ENCODE assay signal across 8 mouse cellular contexts in genomic region chr10:81335393-81336340, GRCm38 (mm10). TPM values are rescaled to one million over a fixed set of nuclear protein-coding genes. Genes with fewer than 3 reads are reported as not detected.
DNase-seq lines count a peak whose midpoint lies in the region; ATAC-seq lines count a peak whose summit lies in the region.
"Had no signal": no experiment of that assay in that cellular context is flagged by ENCODE, and none has a peak within 500 bp of the region (broad histone marks: within the 10 kb centered on the region; RNA-seq: fewer than 3 reads in every experiment).

No protein-coding gene starts in this region.

- H3K27me3 ChIP-seq in embryonic facial prominence, embryonic 12.5 days = peaks cover 56% of the 10 kb centered on the region
- peaks cover 63% of the 10 kb centered on the region for H3K27me3 ChIP-seq in hindbrain, embryonic 13.5 days
- H3K27me3 ChIP-seq in neural tube, embryonic 12.5 days (replicated peaks) = peaks cover 49% of the 10 kb centered on the region

- peak overlapping the region; percentile 13; the same call in 1 of the 2 replicates for H3K4me2 ChIP-seq in embryonic facial prominence, embryonic 12.5 days (replicated peaks)
- no peak overlapping the region for H3K4me2 ChIP-seq in hindbrain, embryonic 13.5 days
- peak overlapping the region; percentile 22; the same call in 1 of the 2 replicates for H3K4me2 ChIP-seq in neural tube, embryonic 12.5 days (replicated peaks)

- peak overlapping the region; percentile 50 for H3K27ac ChIP-seq in embryonic facial prominence, embryonic 12.5 days
- H3K27ac ChIP-seq in hindbrain, embryonic 13.5 days = no peak overlapping the region
- no peak overlapping the region for H3K27ac ChIP-seq in neural tube, embryonic 12.5 days

- ATAC-seq in embryonic facial prominence, embryonic 12.5 days (ENCODE audit: insufficient number of reproducible peaks, insufficient read depth, low FRiP score, low TSS enrichment) = peak; percentile 47; the same call in 1 of the 2 replicates
- no peak for ATAC-seq in hindbrain, embryonic 13.5 days (ENCODE audit: low FRiP score)
- ATAC-seq in neural tube, embryonic 12.5 days (ENCODE audit: low FRiP score, low read depth) = no peak
- ATAC-seq: inflammation-experienced regulatory T-cells, adult 6 months had no signal

- no peaks in the 10 kb centered on the region for H3K36me3 ChIP-seq in embryonic facial prominence, embryonic 12.5 days
- H3K36me3 ChIP-seq in hindbrain, embryonic 13.5 days = no peaks in the 10 kb centered on the region
- no peaks in the 10 kb centered on the region for H3K36me3 ChIP-seq in neural tube, embryonic 12.5 days

- intact Hi-C loops in left cerebral cortex, postnatal 4 days (cut with DNase I) = no loop called here

- peak; percentile 68 for DNase-seq in left cerebral cortex, postnatal 4 days
- no peak for DNase-seq in left cerebral cortex, adult 9 months (ENCODE audit: low spot score in 2 of 2)
- no peak for DNase-seq in cerebellum, adult 11-12 months
- DNase-seq in cerebellum, postnatal 36 days = no peak

- no peak overlapping the region for H3K4me3 ChIP-seq in embryonic facial prominence, embryonic 12.5 days
- no peak overlapping the region for H3K4me3 ChIP-seq in hindbrain, embryonic 13.5 days
- H3K4me3 ChIP-seq in neural tube, embryonic 12.5 days = no peak overlapping the region

- H3K9ac ChIP-seq in embryonic facial prominence, embryonic 12.5 days = peak overlapping the region; percentile 36; the same call in 1 of the 2 replicates
- H3K9ac ChIP-seq in hindbrain, embryonic 13.5 days = 0 out of 2 replicates have a peak overlapping the region, but pooled peaks have one; percentile 19
- H3K9ac ChIP-seq in neural tube, embryonic 12.5 days = 0 out of 2 replicates have a peak overlapping the region, but pooled peaks have one; percentile 17

- WGBS in embryonic facial prominence, embryonic 12.5 days = 40% methylated on average over 19 of the region's 19 CpGs
- 41% methylated on average over 15 of the region's 19 CpGs for WGBS in hindbrain, embryonic 13.5 days
- WGBS in neural tube, embryonic 12.5 days = 44% methylated on average over 19 of the region's 19 CpGs

- no peaks in the 10 kb centered on the region for H3K9me3 ChIP-seq in embryonic facial prominence, embryonic 12.5 days
- no peaks in the 10 kb centered on the region for H3K9me3 ChIP-seq in hindbrain, embryonic 13.5 days
- no peaks in the 10 kb centered on the region for H3K9me3 ChIP-seq in neural tube, embryonic 12.5 days

- peaks cover 18% of the 10 kb centered on the region; the same call in 1 of the 2 replicates for H3K4me1 ChIP-seq in embryonic facial prominence, embryonic 12.5 days
- H3K4me1 ChIP-seq in hindbrain, embryonic 13.5 days (replicated peaks) = peaks cover 12% of the 10 kb centered on the region
- peaks cover 6% of the 10 kb centered on the region; the same call in 1 of the 2 replicates for H3K4me1 ChIP-seq in neural tube, embryonic 12.5 days

RNA-seq across cellular contexts. Expression of gene Tbxa2r, which starts 7.1 kb away (rescaled TPM):
- total RNA-seq in left cerebral cortex, postnatal 4 days (2021) = 1 to 10 TPM; 1.6 to 2.0 TPM
- polyA plus RNA-seq in embryonic facial prominence, embryonic 12.5 days (2016; fragmentation: Nextera tagmentation; extraction: Ambion mirVana) = 2.8 and 3.1 TPM in 2 replicates
- 4.6 and 5.6 TPM in 2 replicates for polyA plus RNA-seq in hindbrain, embryonic 13.5 days (2015; fragmentation: Nextera tagmentation; extraction: Ambion mirVana)
- polyA plus RNA-seq in neural tube, embryonic 12.5 days (2016; fragmentation: Nextera tagmentation; extraction: Ambion mirVana) = 3.8 and 4.7 TPM in 2 replicates

RNA-seq across cellular contexts. Expression of gene Gipc3, which starts 7.4 kb away (rescaled TPM):
- total RNA-seq in left cerebral cortex, postnatal 4 days (2021) = under 1 TPM; 0.12 to 0.28 TPM
- polyA plus RNA-seq in embryonic facial prominence, embryonic 12.5 days (2016; fragmentation: Nextera tagmentation; extraction: Ambion mirVana) = not detected in 2 replicates
- polyA plus RNA-seq in hindbrain, embryonic 13.5 days (2015; fragmentation: Nextera tagmentation; extraction: Ambion mirVana) = not detected in 2 replicates
- polyA plus RNA-seq in neural tube, embryonic 12.5 days (2016; fragmentation: Nextera tagmentation; extraction: Ambion mirVana) = not detected in 2 replicates

RNA-seq across cellular contexts. Expression of gene Hmg20b, which starts 14.6 kb away (rescaled TPM):
- total RNA-seq in left cerebral cortex, postnatal 4 days (2021) = 10 to 100 TPM; 23.5 to 26.8 TPM
- 130 and 132 TPM in 2 replicates for polyA plus RNA-seq in embryonic facial prominence, embryonic 12.5 days (2016; fragmentation: Nextera tagmentation; extraction: Ambion mirVana)
- polyA plus RNA-seq in hindbrain, embryonic 13.5 days (2015; fragmentation: Nextera tagmentation; extraction: Ambion mirVana) = 47.3 and 50.4 TPM in 2 replicates
- polyA plus RNA-seq in neural tube, embryonic 12.5 days (2016; fragmentation: Nextera tagmentation; extraction: Ambion mirVana) = 95.6 TPM in 2 replicates

RNA-seq across cellular contexts. Expression of gene Cactin, which starts 14.8 kb away (rescaled TPM):
- total RNA-seq in left cerebral cortex, postnatal 4 days (2021) = 10 to 100 TPM; 26.5 to 26.9 TPM
- 61.0 and 62.2 TPM in 2 replicates for polyA plus RNA-seq in embryonic facial prominence, embryonic 12.5 days (2016; fragmentation: Nextera tagmentation; extraction: Ambion mirVana)
- polyA plus RNA-seq in hindbrain, embryonic 13.5 days (2015; fragmentation: Nextera tagmentation; extraction: Ambion mirVana) = 33.5 and 34.7 TPM in 2 replicates
- 54.1 and 54.9 TPM in 2 replicates for polyA plus RNA-seq in neural tube, embryonic 12.5 days (2016; fragmentation: Nextera tagmentation; extraction: Ambion mirVana)

RNA-seq across cellular contexts. Expression of gene Mfsd12, which starts 21.6 kb away (rescaled TPM):
- total RNA-seq in left cerebral cortex, postnatal 4 days (2021) = 10 to 100 TPM; 29.6 to 29.7 TPM
- polyA plus RNA-seq in embryonic facial prominence, embryonic 12.5 days (2016; fragmentation: Nextera tagmentation; extraction: Ambion mirVana) = 13.9 and 14.5 TPM in 2 replicates
- 11.9 and 12.4 TPM in 2 replicates for polyA plus RNA-seq in hindbrain, embryonic 13.5 days (2015; fragmentation: Nextera tagmentation; extraction: Ambion mirVana)
- polyA plus RNA-seq in neural tube, embryonic 12.5 days (2016; fragmentation: Nextera tagmentation; extraction: Ambion mirVana) = 16.0 and 16.8 TPM in 2 replicates
